In the genomic region with DNA sequence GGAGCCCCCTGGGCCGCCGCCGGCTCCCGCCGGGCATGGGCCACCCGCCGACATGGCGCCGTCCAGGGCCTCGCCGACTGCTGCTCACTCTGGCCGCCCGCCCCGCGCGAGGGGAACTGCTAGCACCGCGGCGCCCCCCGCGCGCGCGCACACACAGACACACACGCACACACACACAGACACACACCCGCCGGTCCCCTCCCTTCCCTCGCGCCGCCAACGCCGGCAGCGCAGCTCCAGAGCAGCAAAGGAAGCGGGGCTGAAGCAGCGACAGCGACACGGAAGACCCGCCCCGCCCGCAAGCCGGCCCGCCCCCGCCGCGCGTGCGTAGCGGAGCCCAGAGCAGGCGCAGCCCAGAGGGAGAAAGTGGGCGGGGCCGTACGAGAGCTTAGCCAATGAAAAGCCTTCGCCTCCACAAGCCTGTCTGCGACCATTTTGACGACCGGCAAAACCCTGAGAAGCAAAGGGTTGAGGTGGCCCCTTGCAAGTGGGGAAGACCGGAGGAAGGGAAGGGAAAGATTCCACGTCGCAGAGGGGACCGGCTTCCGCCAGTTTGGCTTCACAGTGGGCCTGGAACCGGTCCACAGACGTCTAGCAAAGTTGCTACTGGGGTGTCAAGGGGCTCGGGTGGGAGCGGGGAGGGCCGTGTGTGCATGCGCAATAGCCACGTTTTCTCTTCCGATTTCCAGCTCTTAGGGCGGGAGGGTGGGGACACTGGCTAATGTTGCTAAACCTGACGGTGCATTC, we compare ENCODE assay signal across 8 mouse cellular contexts. TPM values are rescaled to one million over a fixed set of nuclear protein-coding genes. Genes with fewer than 3 reads are reported as not detected.
DNase-seq lines count a peak whose midpoint lies in the region; ATAC-seq and TF ChIP-seq lines count a peak whose summit lies in the region.

A gene (minus strand): TSS at position 280 of the 747 bp plus-strand sequence.

- H3K9me3 ChIP-seq in G1E (replicated peaks), result no peaks in the 10 kb centered on the region
- no peaks in the 10 kb centered on the region for H3K9me3 ChIP-seq in forebrain, postnatal 0 days (ENCODE audit: low read length)
- no peaks in the 10 kb centered on the region for H3K9me3 ChIP-seq in lung, embryonic 15.5 days

- TF ChIP-seq CTCF in G1E (IDR thresholded peaks at IDR 0.05; ENCODE audit: low read depth, low read length), result no peak
- TF ChIP-seq CTCF in forebrain, postnatal 0 days (IDR thresholded peaks at IDR 0.05; ENCODE audit: low read depth), result no peak

- H3K27me3 ChIP-seq in G1E (ENCODE audit: insufficient read depth, low read length), result no peaks in the 10 kb centered on the region
- no peaks in the 10 kb centered on the region for H3K27me3 ChIP-seq in forebrain, postnatal 0 days (ENCODE audit: insufficient read depth, low read length)
- no peaks in the 10 kb centered on the region for H3K27me3 ChIP-seq in lung, embryonic 15.5 days

- peaks cover 7% of the 10 kb centered on the region; the same call in 1 of the 2 replicates for H3K4me1 ChIP-seq in G1E (ENCODE audit: insufficient read depth, low read depth, low read length)
- H3K4me1 ChIP-seq in forebrain, postnatal 0 days (ENCODE audit: insufficient read depth), result peaks cover 14% of the 10 kb centered on the region
- peaks cover 15% of the 10 kb centered on the region; the same call in 1 of the 2 replicates for H3K4me1 ChIP-seq in lung, embryonic 15.5 days

- WGBS in forebrain, postnatal 0 days, result 2% methylated on average over 69 of the region's 71 CpGs
- under 1% methylated on average over 56 of the region's 71 CpGs for WGBS in lung, embryonic 15.5 days

- DNase-seq in G1E (ENCODE audit: low spot score), result peak; percentile 60
- peak; percentile 98 to 99 for DNase-seq in cerebellum, adult 18-20 months
- DNase-seq in forebrain, postnatal 0 days, result peak; percentile 99
- DNase-seq in heart, postnatal 4 days, result peak; percentile 98
- peak; percentile 95 to 97 for DNase-seq in layer of hippocampus, adult 8-10 months (ENCODE audit: low spot score in 2 of 2)
- peak; percentile 95 for DNase-seq in ovary, adult 18-20 months (ENCODE audit: low spot score)
- DNase-seq in thymus, postnatal 0 days (ENCODE audit: low spot score), result peak; percentile 98

- H3K36me3 ChIP-seq in G1E (replicated peaks), result no peaks in the 10 kb centered on the region
- no peaks in the 10 kb centered on the region for H3K36me3 ChIP-seq in forebrain, postnatal 0 days (ENCODE audit: insufficient read depth)
- no peaks in the 10 kb centered on the region for H3K36me3 ChIP-seq in lung, embryonic 15.5 days

- ATAC-seq in G1E (ENCODE audit: extremely low read depth, insufficient number of reproducible peaks, low FRiP score, poor library complexity, severe bottlenecking), result peak; percentile 90
- peak; percentile 98 for ATAC-seq in forebrain, postnatal 0 days
- ATAC-seq in lung, embryonic 15.5 days (ENCODE audit: borderline replicate concordance, extremely low read depth, low FRiP score, low TSS enrichment), result peak; percentile 98

- peak within 1 kb of the TSS; percentile 95 for H3K27ac ChIP-seq in forebrain, postnatal 0 days (ENCODE audit: low read depth, low read length)
- peak within 1 kb of the TSS; percentile 96 for H3K27ac ChIP-seq in lung, embryonic 15.5 days

- H3K9ac ChIP-seq in forebrain, postnatal 0 days, result peak within 1 kb of the TSS; percentile 96
- H3K9ac ChIP-seq in lung, embryonic 15.5 days, result peak within 1 kb of the TSS; percentile 85

- H3K4me2 ChIP-seq in forebrain, postnatal 0 days (ENCODE audit: low read depth), result peak within 1 kb of the TSS; percentile 69
- H3K4me2 ChIP-seq in lung, embryonic 15.5 days, result peak within 1 kb of the TSS; percentile 76

- H3K4me3 ChIP-seq in G1E (ENCODE audit: low read depth, low read length), result peak within 1 kb of the TSS; percentile 77
- peak within 1 kb of the TSS; percentile 86 for H3K4me3 ChIP-seq in forebrain, postnatal 0 days (ENCODE audit: low read depth, low read length)
- peak within 1 kb of the TSS; percentile 85 for H3K4me3 ChIP-seq in lung, embryonic 15.5 days

RNA-seq across cellular contexts. Expression of the gene that starts here (rescaled TPM):
- total RNA-seq in G1E (2014; fragmentation: Nextera tagmentation), result 15.0 and 16.8 TPM in 2 replicates
- 8.9 and 14.1 TPM in 2 replicates for total RNA-seq in G1E (2017)
- 1.5 and 1.9 TPM in 2 replicates for polyA plus RNA-seq in G1E (2012)
- total RNA-seq in forebrain, postnatal 0 days (2014; rRNA removed), result 18.5 and 22.8 TPM in 2 replicates
- polyA plus RNA-seq in forebrain, postnatal 0 days (2015; fragmentation: Nextera tagmentation; extraction: Ambion mirVana), result 16.6 and 22.9 TPM in 2 replicates
- total RNA-seq in heart, postnatal 4 days (2021), result 10 to 100 TPM; 19.2 to 19.6 TPM
- 10 to 100 TPM; 35.3 to 40.5 (median 39.4) TPM for total RNA-seq in layer of hippocampus, adult 8-10 months (2022)
- polyA plus RNA-seq in lung, embryonic 15.5 days (2015; fragmentation: Nextera tagmentation; extraction: Ambion mirVana), result 22.3 and 22.7 TPM in 2 replicates
- polyA plus RNA-seq in thymus, postnatal 0 days (2015; fragmentation: Nextera tagmentation; extraction: Ambion mirVana), result 12.2 and 12.3 TPM in 2 replicates

Comparison
In these comparisons a context has a peak if more than half of its experiments do, and no peak if none do; other contexts are left out.
1. Peak in every context shown above with its lines: DNase-seq, ATAC-seq, H3K4me3 ChIP-seq and H3K27ac ChIP-seq.